Mouse (Mus musculus) brain, embryonic 14.5 days (tissue): ENCODE results near the gene Olfr948. TPM values are rescaled to one million over a fixed set of nuclear protein-coding genes. Genes with fewer than 3 reads are reported as not detected.

Experiments
- DNase-seq: peaks from one replicate; pipeline ENCODE4 v3.0.0-alpha.2; 2011; ENCODE audit warnings: low read depth
- CTCF ChIP-seq: fragments of 200-500 bp; IDR thresholded peaks from 2 replicates; pipeline ENCODE4 v1.5.1; 2012; ENCODE audit warnings: inconsistent platforms, mild to moderate bottlenecking, moderate library complexity, borderline replicate concordance; ENCODE audit not compliant: insufficient read depth, insufficient read length; ENCODE audit errors: extremely low read depth
- POLR2A ChIP-seq: fragments of 200-500 bp; IDR thresholded peaks from 2 replicates; pipeline ENCODE4 v1.6.1; 2012; ENCODE audit warnings: mild to moderate bottlenecking, inconsistent platforms, borderline replicate concordance; ENCODE audit not compliant: poor library complexity, insufficient read depth, insufficient read length, severe bottlenecking; ENCODE audit errors: extremely low read depth
- polyA plus RNA-seq: library from polyadenylated mRNA; depleted of rRNA; stranded (reverse); fragments of >200 nt; gene quantifications from 2 replicates; pipeline ENCODE4 v1.2.3, GENCODE M21; 2012; rRNA removed

The Olfr948 gene
- not detected in 2 replicates for polyA plus RNA-seq

DNA sequence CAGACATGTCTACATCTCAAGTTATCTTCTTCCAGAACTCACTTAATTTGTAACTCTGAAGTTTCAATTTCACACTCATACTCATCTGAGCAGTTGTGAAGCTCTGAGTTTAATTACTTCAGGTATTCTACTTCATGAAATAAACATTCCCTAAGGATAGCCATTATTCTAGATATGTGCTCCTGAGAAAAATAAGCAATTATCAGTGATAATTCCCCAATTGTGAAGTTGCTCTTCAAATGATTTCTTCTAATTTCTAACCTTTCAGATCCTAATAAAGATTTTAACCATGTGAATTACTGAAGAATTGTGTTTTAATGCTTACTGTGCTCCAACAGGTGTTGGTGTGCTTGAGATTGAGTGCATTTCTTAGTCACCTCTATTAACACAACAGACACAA lies at the start of gene Olfr948:
Gene Olfr948, minus strand, starts transcription at position 101 of the 400 bp plus-strand sequence.
- no peak for TF ChIP-seq CTCF
- no peak for TF ChIP-seq POLR2A
- no peak for DNase-seq

DNA sequence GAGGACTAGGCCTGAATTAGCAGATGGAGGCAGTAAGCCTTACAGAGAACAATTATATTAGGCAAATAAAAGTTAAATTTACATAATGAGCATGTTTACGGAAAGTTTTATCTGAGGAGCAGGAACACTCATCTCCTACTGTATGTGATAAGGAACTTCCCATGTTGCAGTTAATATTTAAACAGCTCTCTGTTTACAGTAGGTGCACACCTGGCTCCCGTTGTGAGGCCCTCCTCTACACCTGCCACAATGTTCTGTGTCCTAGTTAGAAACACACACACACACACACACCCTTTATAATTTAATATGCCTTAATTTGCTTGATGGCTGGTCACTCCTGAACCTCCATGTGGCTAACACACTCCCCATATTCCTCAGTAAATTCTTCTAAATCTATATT lies 38.7 kb downstream of the Olfr948 start:
- TF ChIP-seq POLR2A (no peak), CTCF (no peak)

GRCm38 (mm10) chr9:39276718-39277117 lies 49.1 kb downstream of the Olfr948 start, which contains the start of gene Olfr945:
TSS of gene Olfr945 (minus strand) at chr9:39276818.
- DNase-seq = no peak
- no peak for TF ChIP-seq POLR2A
- no peak for TF ChIP-seq CTCF

More for the DNA sequence above, 38.7 kb downstream of the Olfr948 start:
- DNase-seq = no peak

Other genes starting within 250 kb of the Olfr948 start
- not detected in 2 replicates for gene Olfr938, start 247.2 kb downstream of the Olfr948 start, polyA plus RNA-seq
- gene Olfr27, start 197.9 kb downstream of the Olfr948 start, polyA plus RNA-seq = not detected in 2 replicates
- gene Olfr943, start 159.7 kb downstream of the Olfr948 start, polyA plus RNA-seq = not detected in 2 replicates
- not detected in 2 replicates for gene Olfr944, start 124.1 kb downstream of the Olfr948 start, polyA plus RNA-seq
- gene Olfr1537, start 76.1 kb downstream of the Olfr948 start, polyA plus RNA-seq = not detected in 2 replicates
- gene Olfr945, start 49.2 kb downstream of the Olfr948 start, polyA plus RNA-seq = not detected in 2 replicates
- not detected in 2 replicates for gene Olfr951, start 61.4 kb upstream of the Olfr948 start, polyA plus RNA-seq
- not detected in 2 replicates for gene Olfr952, start 101.1 kb upstream of the Olfr948 start, polyA plus RNA-seq
- gene Olfr954, start 130.7 kb upstream of the Olfr948 start, polyA plus RNA-seq = not detected in 2 replicates
- gene Olfr955, start 145.9 kb upstream of the Olfr948 start, polyA plus RNA-seq = not detected in 2 replicates
- gene Olfr44, start 167.9 kb upstream of the Olfr948 start, polyA plus RNA-seq = not detected in 2 replicates
- gene Olfr957, start 189.8 kb upstream of the Olfr948 start, polyA plus RNA-seq = not detected in 2 replicates
- gene Olfr958, start 228.0 kb upstream of the Olfr948 start, polyA plus RNA-seq = not detected in 2 replicates
- gene Olfr959, start 249.5 kb upstream of the Olfr948 start, polyA plus RNA-seq = not detected in 2 replicates